Mouse (Mus musculus): ENCODE measurements around the gene Scly.

Scly gene

GRCm38 (mm10) chr1:91356105-91356504, 58.0 kb downstream of the Scly start:
- in situ Hi-C loops (cut with MboI; ENCODE audit: low sequenced_read_pairs), result no loop called here

GRCm38 (mm10) chr1:91362113-91362512, 64.0 kb downstream of the Scly start:
- in situ Hi-C loops (cut with MboI; ENCODE audit: low sequenced_read_pairs), result no loop called here

DNA sequence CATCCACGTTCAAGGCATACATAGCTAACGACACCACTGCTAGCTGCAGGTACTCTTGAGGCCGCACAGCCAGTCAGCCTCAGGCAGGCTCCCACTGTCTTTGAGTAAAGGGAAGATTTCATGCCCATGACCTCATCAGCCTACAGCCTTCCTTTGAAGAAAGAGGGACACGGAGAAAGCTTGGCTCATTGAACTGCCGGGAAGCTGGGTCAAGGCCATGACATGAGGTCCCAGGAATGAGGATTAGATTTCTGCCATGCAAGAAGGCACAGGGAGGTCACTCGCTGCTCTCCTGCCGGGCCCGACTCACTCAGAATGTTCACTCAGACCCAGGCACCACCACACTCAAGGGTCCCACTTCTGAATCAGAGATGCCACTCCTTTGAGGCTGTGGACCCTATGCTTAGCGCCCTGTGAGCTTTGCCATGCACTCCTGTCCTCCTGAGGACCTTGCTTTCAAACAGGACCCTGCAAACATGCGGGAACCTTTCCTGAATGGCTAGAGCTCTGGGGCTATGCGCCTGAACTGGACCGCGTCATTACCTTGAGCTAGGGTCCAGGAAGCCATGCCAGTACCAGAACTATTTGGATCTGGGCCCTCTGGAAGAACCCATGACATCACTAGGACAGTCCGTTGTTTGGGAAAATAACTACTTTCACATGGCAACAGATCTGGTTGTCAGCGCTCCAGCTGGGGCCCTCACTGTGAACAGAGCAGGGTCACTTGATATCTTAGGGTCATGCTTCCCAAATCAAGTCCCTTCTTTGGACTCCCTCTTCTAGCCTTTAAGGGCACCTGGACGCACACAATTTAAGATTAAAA, 66.9 kb downstream of the Scly start:
- in situ Hi-C loops (cut with MboI; ENCODE audit: low sequenced_read_pairs), result no loop called here

DNA sequence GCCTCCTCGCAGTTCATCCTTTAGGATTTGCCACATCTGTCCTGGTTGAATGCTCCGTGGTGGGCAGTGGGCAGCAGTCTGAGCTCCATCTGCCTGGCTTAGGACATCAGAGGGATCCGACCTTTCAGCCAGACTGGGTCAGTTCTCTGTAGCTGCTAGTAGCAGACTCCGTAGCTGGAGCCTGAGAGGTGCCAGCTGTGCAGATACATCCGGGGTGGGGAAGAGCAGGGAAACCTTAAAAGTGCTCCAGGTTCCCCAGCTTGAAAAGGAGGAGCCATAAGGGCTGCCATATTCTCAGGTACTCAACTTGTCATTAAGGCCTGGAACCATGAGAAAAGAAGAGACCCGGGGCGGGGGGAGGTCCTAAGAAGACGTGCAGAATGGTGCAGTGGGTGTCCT, 67.7 kb downstream of the Scly start:
- in situ Hi-C loops (cut with MboI; ENCODE audit: low sequenced_read_pairs), result no loop called here

GRCm38 (mm10) chr1:91366215-91367108, 68.3 kb downstream of the Scly start, which contains the start of gene Erfe:
Gene Erfe, plus strand, starts transcription at chr1:91366430.
- in situ Hi-C loops (cut with MboI; ENCODE audit: low sequenced_read_pairs), result no loop called here

GRCm38 (mm10) chr1:91367295-91367694, 69.2 kb downstream of the Scly start:
- in situ Hi-C loops (cut with MboI; ENCODE audit: low sequenced_read_pairs), result no loop called here

- in situ Hi-C loops (cut with MboI; ENCODE audit: low sequenced_read_pairs), result no loop called here
Observed at GRCm38 (mm10) chr1:91369408-91369807, 71.3 kb downstream of the Scly start.

GRCm38 (mm10) chr1:91370055-91370454, 71.9 kb downstream of the Scly start:
- in situ Hi-C loops (cut with MboI; ENCODE audit: low sequenced_read_pairs), result no loop called here

All from CH12F3 (cell line).